Mouse (Mus musculus) forebrain, postnatal 0 days (tissue): ENCODE measurements around the gene Syne2. TPM values are rescaled to one million over a fixed set of nuclear protein-coding genes. Genes with fewer than 3 reads are reported as not detected.

Source experiments
- ATAC-seq: fragments of 200-750 bp; cut with Nextera tagmentation; 2 replicates; pipeline ENCODE4 v1.8.0; 2017; ENCODE audit warnings: mild to moderate bottlenecking, moderate library complexity
- DNase-seq: peaks from one replicate; pipeline ENCODE4 v3.0.0-alpha.2; 2015
- H3K27ac ChIP-seq: fragments of 300-500 bp; sonication (generic); 2 replicates; pipeline ENCODE4 v1.5.1; 2014; ENCODE audit warnings: low read depth, mild to moderate bottlenecking, antibody characterized with exemption, low read length, moderate library complexity, mixed read lengths
- H3K27me3 ChIP-seq: fragments of 300-500 bp; sonication (generic); 2 replicates; pipeline ENCODE4 v1.6.1; 2014; ENCODE audit warnings: mild to moderate bottlenecking, low read length, mixed read lengths; ENCODE audit not compliant: insufficient read depth
- H3K36me3 ChIP-seq: fragments of 300-500 bp; sonication (generic); 2 replicates; pipeline ENCODE4 v1.6.1; 2014; ENCODE audit warnings: mild to moderate bottlenecking, moderate library complexity; ENCODE audit not compliant: insufficient read depth
- H3K4me1 ChIP-seq: fragments of 300-500 bp; sonication (generic); 2 replicates; pipeline ENCODE4 v1.6.1; 2014; ENCODE audit warnings: antibody characterized with exemption; ENCODE audit not compliant: insufficient read depth
- H3K4me2 ChIP-seq: fragments of 300-500 bp; sonication (generic); 2 replicates; pipeline ENCODE4 v1.6.1; 2014; ENCODE audit warnings: low read depth, mild to moderate bottlenecking, moderate library complexity
- H3K4me3 ChIP-seq: fragments of 300-500 bp; sonication (generic); 2 replicates; pipeline ENCODE4 v1.5.1; 2014; ENCODE audit warnings: low read depth, low read length, mixed read lengths
- H3K9ac ChIP-seq: fragments of 300-500 bp; sonication (generic); 2 replicates; pipeline ENCODE4 v1.6.1; 2014; ENCODE audit warnings: mild to moderate bottlenecking
- H3K9me3 ChIP-seq: fragments of 300-500 bp; sonication (generic); 2 replicates; pipeline ENCODE4 v1.6.1; 2016; ENCODE audit warnings: low read length
- CTCF ChIP-seq: sonication (generic); IDR thresholded peaks from 2 replicates; pipeline ENCODE4 v1.5.1; 2016; ENCODE audit warnings: antibody characterized with exemption, control low read depth, low read depth
- WGBS: fragments of 180-500 bp; shearing (Covaris S2); extraction: QIAGEN DNeasy Blood & Tissue Kit; methylation state at CpG from one replicate; pipeline ENCODE4 v1.1.7; 2014; 5-methylcytosine and 5-hydroxymethylcytosine counted together
- polyA plus RNA-seq: library from polyadenylated mRNA; unstranded; fragments of >200 nt; fragmentation: Nextera tagmentation; extraction: Ambion mirVana; gene quantifications from 2 replicates; pipeline ENCODE4 v1.2.1, GENCODE M21; 2015
- total RNA-seq: library from RNA; depleted of rRNA; stranded (reverse); fragments of >200 nt; gene quantifications from 2 replicates; pipeline ENCODE4 v1.2.3, GENCODE M21; 2014

Syne2 gene
- total and polyA plus RNA-seq, 2 experiments from 2014 or later: 27.0 to 63.5 TPM

DNA sequence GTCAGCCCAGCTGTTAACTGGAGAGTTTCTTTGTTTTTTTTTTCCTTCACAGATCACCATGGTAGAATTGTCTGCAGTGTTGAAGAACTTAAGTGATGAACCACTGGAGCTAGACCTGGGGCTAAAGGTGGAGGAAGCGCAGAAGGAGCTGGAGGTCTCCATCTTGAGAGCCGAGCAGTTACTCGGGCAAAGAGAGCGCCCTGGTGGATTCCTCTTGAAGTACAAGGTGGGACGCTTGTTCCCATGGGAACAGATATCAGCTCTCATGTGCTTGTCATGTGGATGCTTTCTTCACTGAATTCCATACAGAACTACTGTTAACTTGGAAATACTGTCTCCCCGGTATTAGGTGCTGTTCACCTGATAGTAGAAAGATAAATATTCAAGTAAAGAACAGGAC is 101.0 kb downstream of the Syne2 start:
- H3K9me3 ChIP-seq: no peaks in the 10 kb centered on the region
- H3K4me1 ChIP-seq: no peaks in the 10 kb centered on the region
- H3K36me3 ChIP-seq: peaks cover 16% of the 10 kb centered on the region; the same call in 1 of the 2 replicates
- peak; percentile 80 for TF ChIP-seq CTCF
- no peak overlapping the region for H3K4me2 ChIP-seq
- no peak overlapping the region for H3K4me3 ChIP-seq
- DNase-seq (peak; percentile 81), ATAC-seq (peak; percentile 96)
- no peak overlapping the region for H3K9ac ChIP-seq
- no peaks in the 10 kb centered on the region for H3K27me3 ChIP-seq
- H3K27ac ChIP-seq: no peak overlapping the region
- WGBS: 53% methylated on average over 6 of the region's 6 CpGs

DNA sequence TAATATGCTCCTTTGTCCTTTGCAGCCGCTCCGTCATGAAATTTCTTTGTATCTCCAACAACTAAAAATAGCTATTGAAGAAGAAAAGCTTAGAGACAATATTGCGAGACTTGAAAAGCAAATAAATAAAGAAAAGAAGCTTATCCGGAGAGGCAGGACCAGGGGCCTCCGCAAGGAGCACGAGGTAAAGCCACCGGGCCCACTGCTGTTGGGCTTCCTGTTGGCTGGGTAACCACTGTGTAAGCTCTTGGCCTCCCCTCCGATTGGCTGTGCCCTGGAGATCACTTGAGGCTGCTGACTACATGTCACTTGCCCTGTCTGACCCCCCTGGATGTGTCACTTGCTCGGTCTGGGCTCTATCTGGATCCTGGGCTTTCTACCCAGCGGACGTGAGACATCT is 105.0 kb downstream of the Syne2 start:
- DNase-seq (no peak), ATAC-seq (peak; percentile 51)
- 53% methylated on average over 11 of the region's 11 CpGs for WGBS

DNA sequence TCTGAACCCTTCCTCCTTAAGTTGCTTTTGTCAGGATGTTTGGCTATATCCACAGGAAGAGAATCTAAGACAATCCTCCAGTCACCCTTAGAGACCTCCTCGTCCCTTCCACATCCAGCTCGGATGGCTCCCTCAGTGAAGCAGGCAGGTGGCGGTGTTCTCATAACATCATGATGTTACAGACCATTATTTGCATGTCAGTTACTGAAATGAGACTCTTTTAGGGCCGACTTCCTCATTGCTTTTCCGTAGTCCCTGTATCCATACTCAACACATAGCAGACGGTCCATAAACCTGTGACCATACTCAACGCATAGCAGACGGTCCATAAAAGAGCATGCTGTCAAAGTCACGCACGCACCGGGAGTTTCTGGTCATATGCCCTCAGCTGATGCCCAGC is 106.9 kb downstream of the Syne2 start:
- Histone ChIP-seq H3K9me3 (no peaks in the 10 kb centered on the region), H3K9ac (no peak overlapping the region), H3K36me3 (peaks cover 34% of the 10 kb centered on the region), H3K27ac (no peak overlapping the region), H3K4me2 (no peak overlapping the region), H3K4me1 (no peaks in the 10 kb centered on the region), H3K4me3 (no peak overlapping the region), H3K27me3 (no peaks in the 10 kb centered on the region)
- ATAC-seq (no peak), DNase-seq (no peak)
- WGBS: 93% methylated on average over 11 of the region's 11 CpGs
- no peak for TF ChIP-seq CTCF

More for the DNA sequence above, 105.0 kb downstream of the Syne2 start:
- no peaks in the 10 kb centered on the region for H3K9me3 ChIP-seq
- TF ChIP-seq CTCF: no peak
- no peak overlapping the region for H3K4me3 ChIP-seq
- H3K27ac ChIP-seq: no peak overlapping the region
- no peak overlapping the region for H3K9ac ChIP-seq
- H3K36me3 ChIP-seq: peaks cover 28% of the 10 kb centered on the region
- no peaks in the 10 kb centered on the region for H3K4me1 ChIP-seq
- no peak overlapping the region for H3K4me2 ChIP-seq
- no peaks in the 10 kb centered on the region for H3K27me3 ChIP-seq

DNA sequence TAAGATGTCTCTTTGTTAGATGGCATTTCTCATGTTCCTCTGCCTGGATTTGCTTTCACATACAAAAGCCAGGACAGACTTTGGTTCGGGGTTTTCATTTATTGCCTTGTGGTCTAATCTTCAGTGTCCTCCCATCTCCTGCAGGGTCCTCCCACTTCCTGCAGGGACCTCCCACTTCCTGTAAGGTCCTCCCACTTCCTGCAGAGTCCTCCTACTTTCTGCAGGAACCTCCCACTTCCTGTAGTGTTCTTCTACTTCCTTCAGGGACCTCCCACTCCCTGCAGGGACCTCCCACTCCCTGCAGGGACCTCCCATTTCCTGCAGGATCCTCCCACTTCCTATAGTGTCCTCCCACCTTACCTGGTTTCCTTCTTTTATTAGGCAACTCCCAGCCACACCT is 109.7 kb downstream of the Syne2 start:
- H3K27me3 ChIP-seq: no peaks in the 10 kb centered on the region
- H3K9me3 ChIP-seq: no peaks in the 10 kb centered on the region
- peaks cover 46% of the 10 kb centered on the region for H3K36me3 ChIP-seq
- TF ChIP-seq CTCF: no peak
- no peak overlapping the region for H3K27ac ChIP-seq
- H3K9ac ChIP-seq: no peak overlapping the region
- ATAC-seq: no peak
- no peaks in the 10 kb centered on the region for H3K4me1 ChIP-seq
- DNase-seq: no peak
- H3K4me3 ChIP-seq: no peak overlapping the region
- no peak overlapping the region for H3K4me2 ChIP-seq
- WGBS: 89% methylated on average over 1 of the region's 1 CpGs

DNA sequence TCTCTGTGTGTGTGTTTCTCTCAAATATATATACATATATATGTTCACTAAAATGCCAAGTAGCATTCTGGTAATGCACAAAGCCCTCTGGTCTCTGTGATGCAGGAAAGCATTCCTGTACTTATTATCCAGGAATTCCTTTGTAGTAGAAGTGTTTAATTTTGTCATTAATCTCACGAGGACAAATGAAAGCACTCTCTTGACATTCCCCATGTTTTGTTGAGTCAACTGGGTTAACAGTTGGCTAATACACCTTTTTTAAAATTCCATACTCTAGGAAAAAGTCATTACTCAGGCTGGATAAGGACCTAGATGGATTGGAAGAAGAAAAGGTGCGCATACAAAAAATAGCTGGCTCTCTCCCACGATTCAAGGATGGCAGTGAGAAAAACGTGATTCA is 115.6 kb downstream of the Syne2 start:
- no peak overlapping the region for H3K9ac ChIP-seq
- H3K4me3 ChIP-seq: no peak overlapping the region
- no peak overlapping the region for H3K27ac ChIP-seq
- ATAC-seq: no peak
- no peaks in the 10 kb centered on the region for H3K9me3 ChIP-seq
- WGBS: 82% methylated on average over 4 of the region's 4 CpGs
- peaks cover 29% of the 10 kb centered on the region for H3K36me3 ChIP-seq
- DNase-seq: no peak
- no peaks in the 10 kb centered on the region for H3K4me1 ChIP-seq
- no peaks in the 10 kb centered on the region for H3K27me3 ChIP-seq
- no peak for TF ChIP-seq CTCF
- no peak overlapping the region for H3K4me2 ChIP-seq

DNA sequence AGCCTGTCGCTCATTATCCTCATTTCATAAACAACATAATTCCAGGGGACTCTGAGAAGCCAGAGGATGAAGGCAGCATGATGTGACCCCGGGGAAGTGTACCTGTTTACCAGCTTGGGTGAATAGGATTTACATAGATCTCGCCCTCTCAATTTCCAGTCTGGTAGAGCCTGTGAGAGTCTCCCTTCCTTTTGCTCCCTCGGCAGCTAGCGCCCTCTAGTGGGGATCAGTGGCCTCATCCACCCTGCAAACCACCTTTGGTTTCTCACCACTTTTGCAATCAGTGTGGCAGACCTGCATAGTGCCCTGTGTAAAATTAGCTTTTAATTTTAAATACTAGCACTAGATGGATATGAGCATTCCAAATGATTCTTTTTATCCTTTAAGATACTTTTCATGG is 133.4 kb downstream of the Syne2 start:
- peak; percentile 59 for TF ChIP-seq CTCF
- 71% methylated on average over 5 of the region's 5 CpGs for WGBS

DNA sequence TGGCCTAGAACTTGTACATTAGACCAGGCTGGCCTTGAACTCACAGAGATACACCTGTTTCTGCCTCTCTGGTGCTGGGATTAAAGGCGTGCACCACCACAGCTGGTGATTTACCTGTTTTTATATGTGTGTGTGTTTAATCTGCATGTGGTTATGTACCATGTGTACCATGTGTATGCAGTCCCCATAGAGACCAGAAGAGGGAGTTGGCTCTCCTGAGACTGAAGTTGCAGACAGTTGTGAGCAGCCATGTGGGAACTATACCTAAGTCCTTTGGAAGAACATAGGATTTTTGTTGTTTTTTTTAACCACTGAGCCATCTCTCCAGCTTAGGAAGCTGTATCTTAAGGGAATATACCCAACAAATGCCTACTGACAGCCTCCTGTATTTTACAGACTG is 134.1 kb downstream of the Syne2 start:
- no peak overlapping the region for H3K4me2 ChIP-seq
- peak; percentile 31; the same call in 1 of the 2 replicates for TF ChIP-seq CTCF
- DNase-seq: no peak
- H3K4me1 ChIP-seq: no peaks in the 10 kb centered on the region
- H3K4me3 ChIP-seq: no peak overlapping the region
- WGBS: 97% methylated on average over 1 of the region's 1 CpGs
- no peaks in the 10 kb centered on the region for H3K27me3 ChIP-seq
- peaks cover 12% of the 10 kb centered on the region for H3K36me3 ChIP-seq
- no peak for ATAC-seq
- no peaks in the 10 kb centered on the region for H3K9me3 ChIP-seq
- H3K27ac ChIP-seq: no peak overlapping the region
- no peak overlapping the region for H3K9ac ChIP-seq

More for the DNA sequence above, 133.4 kb downstream of the Syne2 start:
- H3K9me3 ChIP-seq: no peaks in the 10 kb centered on the region
- peaks cover 15% of the 10 kb centered on the region for H3K36me3 ChIP-seq
- no peaks in the 10 kb centered on the region for H3K4me1 ChIP-seq
- no peak overlapping the region for H3K4me2 ChIP-seq
- ATAC-seq: no peak
- no peaks in the 10 kb centered on the region for H3K27me3 ChIP-seq
- H3K9ac ChIP-seq: no peak overlapping the region
- H3K27ac ChIP-seq: no peak overlapping the region
- H3K4me3 ChIP-seq: no peak overlapping the region
- DNase-seq: no peak
